In the genomic region with DNA sequence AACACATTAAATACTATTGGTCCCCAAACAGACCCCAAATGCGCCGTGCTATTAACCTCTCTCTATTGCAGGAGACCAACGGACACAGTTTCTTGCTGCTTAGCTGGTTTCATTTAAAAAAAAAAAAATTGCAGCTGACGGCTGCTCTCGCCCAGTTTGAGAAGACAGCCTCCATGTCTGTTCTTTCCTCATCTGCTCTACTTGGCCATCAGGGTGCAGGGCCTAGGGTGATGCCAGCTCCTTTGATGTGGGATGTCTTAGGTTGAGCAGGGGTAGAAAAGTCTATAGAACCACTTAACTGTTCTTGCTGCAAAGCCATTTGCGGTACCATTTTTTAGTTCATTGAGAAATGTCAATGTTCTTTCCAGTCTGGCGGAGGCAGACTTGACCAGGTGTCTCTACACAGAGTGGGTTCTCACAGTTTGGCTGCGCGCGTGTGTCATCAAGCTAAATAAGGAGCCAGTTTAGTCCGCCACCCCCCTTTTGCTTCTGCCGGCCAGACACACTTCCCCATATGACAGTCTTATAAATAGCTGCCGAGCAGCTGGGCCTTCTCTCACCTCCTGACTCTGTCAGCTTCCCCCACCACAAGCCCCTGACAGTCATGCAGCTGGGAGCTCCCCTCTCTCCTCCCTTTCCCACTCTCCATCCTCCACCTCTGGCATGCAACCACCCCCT, we compare ENCODE assay signal across 8 mouse cellular contexts.
DNase-seq lines count a peak whose midpoint lies in the region; ATAC-seq and TF ChIP-seq lines count a peak whose summit lies in the region.

No protein-coding gene starts in this region.

- H3K9me3 ChIP-seq in heart, embryonic 14.5 days (ENCODE audit: control insufficient read depth, low read length), result no peaks in the 10 kb centered on the region
- no peaks in the 10 kb centered on the region for H3K9me3 ChIP-seq in lung, postnatal 0 days (ENCODE audit: low read length)
- no peaks in the 10 kb centered on the region for H3K9me3 ChIP-seq in stomach, embryonic 15.5 days

- H3K4me2 ChIP-seq in heart, embryonic 14.5 days (ENCODE audit: low read length), result no peak overlapping the region
- no peak overlapping the region for H3K4me2 ChIP-seq in lung, postnatal 0 days (replicated peaks; ENCODE audit: low read depth, low read length)
- H3K4me2 ChIP-seq in stomach, embryonic 15.5 days, result no peak overlapping the region

- TF ChIP-seq EP300 in lung, postnatal 0 days (IDR thresholded peaks at IDR 0.05), result no peak

- ATAC-seq in heart, embryonic 14.5 days (ENCODE audit: insufficient number of reproducible peaks, insufficient read depth, low FRiP score, low read depth), result peak; percentile 88
- ATAC-seq in lung, postnatal 0 days, result peak; percentile 93
- ATAC-seq in stomach, embryonic 15.5 days (ENCODE audit: insufficient read depth, low FRiP score, low read depth), result peak; percentile 82; the same call in 1 of the 2 replicates
- ATAC-seq in megakaryocyte-erythroid progenitor cell, adult 5-6 weeks (replicated peaks; ENCODE audit: low FRiP score, low TSS enrichment, poor library complexity, severe bottlenecking), result no peak

- DNase-seq in cerebellum, adult 9-10 months, result peak; percentile 1
- DNase-seq in cerebellum, adult 11-12 months, result no peak
- peak; percentile 26 to 45 for DNase-seq in cerebellum, postnatal 14 days
- peak; percentile 73 to 79 for DNase-seq in kidney, postnatal 4 days
- peak; percentile 91 for DNase-seq in lung, postnatal 0 days (ENCODE audit: low spot score)

- H3K36me3 ChIP-seq in heart, embryonic 14.5 days (ENCODE audit: control insufficient read depth, insufficient read depth, low read length), result no peaks in the 10 kb centered on the region
- H3K36me3 ChIP-seq in lung, postnatal 0 days (ENCODE audit: insufficient read depth, low read length), result no peaks in the 10 kb centered on the region
- H3K36me3 ChIP-seq in stomach, embryonic 15.5 days, result no peaks in the 10 kb centered on the region

- no peak overlapping the region for H3K9ac ChIP-seq in heart, embryonic 14.5 days (ENCODE audit: low read length)
- no peak overlapping the region for H3K9ac ChIP-seq in lung, postnatal 0 days (replicated peaks; ENCODE audit: low read depth)
- H3K9ac ChIP-seq in stomach, embryonic 15.5 days, result no peak overlapping the region

- peak overlapping the region; percentile 68 to 88 for H3K27ac ChIP-seq in heart, embryonic 14.5 days (replicated peaks in 1 of 2; ENCODE audit: control insufficient read depth in 1 of 2, insufficient read depth in 1 of 2, low read depth in 2 of 2, low read length in 2 of 2)
- H3K27ac ChIP-seq in lung, postnatal 0 days (ENCODE audit: low read length), result peak overlapping the region; percentile 62; the same call in 1 of the 2 replicates
- no peak overlapping the region; the same call in 1 of the 2 replicates for H3K27ac ChIP-seq in stomach, embryonic 15.5 days

- WGBS in heart, embryonic 14.5 days, result 51% methylated on average over 13 of the region's 13 CpGs
- 48% methylated on average over 13 of the region's 13 CpGs for WGBS in lung, postnatal 0 days
- 46% methylated on average over 13 of the region's 13 CpGs for WGBS in stomach, embryonic 15.5 days

- TF ChIP-seq CTCF in lung, postnatal 0 days (IDR thresholded peaks at IDR 0.05), result no peak

- H3K4me1 ChIP-seq in heart, embryonic 14.5 days (ENCODE audit: control insufficient read depth in 2 of 2, insufficient read depth in 2 of 2, low read length in 2 of 2), result peaks cover 11 to 13% of the 10 kb centered on the region in 2 experiments
- no peaks in the 10 kb centered on the region for H3K4me1 ChIP-seq in lung, postnatal 0 days (ENCODE audit: insufficient read depth, low read depth, low read length)
- H3K4me1 ChIP-seq in stomach, embryonic 15.5 days, result 0 out of 2 replicates have a peak, but pooled peaks cover 6% of the 10 kb centered on the region

- H3K27me3 ChIP-seq in heart, embryonic 14.5 days (ENCODE audit: control insufficient read depth, insufficient read depth, low read length), result no peaks in the 10 kb centered on the region
- no peaks in the 10 kb centered on the region for H3K27me3 ChIP-seq in lung, postnatal 0 days (replicated peaks; ENCODE audit: insufficient read depth, low read length)
- no peaks in the 10 kb centered on the region for H3K27me3 ChIP-seq in stomach, embryonic 15.5 days (replicated peaks)

- H3K4me3 ChIP-seq in heart, embryonic 14.5 days (ENCODE audit: control insufficient read depth in 1 of 2, insufficient read depth in 1 of 2, low read depth in 1 of 2, low read length in 2 of 2), result no peak overlapping the region
- H3K4me3 ChIP-seq in lung, postnatal 0 days (ENCODE audit: low read depth, low read length), result no peak overlapping the region
- no peak overlapping the region for H3K4me3 ChIP-seq in stomach, embryonic 15.5 days (replicated peaks)
